Mouse (Mus musculus) stomach, postnatal 0 days (tissue): ENCODE data around the gene Iqschfp. TPM values are rescaled to one million over a fixed set of nuclear protein-coding genes. Genes with fewer than 3 reads are reported as not detected.

ENCODE experiments used
- ATAC-seq: fragments of 200-750 bp; cut with Nextera tagmentation; 2 replicates; pipeline ENCODE4 v1.8.0; 2017; ENCODE audit not compliant: low FRiP score, low TSS enrichment
- DNase-seq: peaks from one replicate; pipeline ENCODE4 v3.0.0-alpha.2; 2016; ENCODE audit warnings: low spot score
- H3K27ac ChIP-seq: fragments of 300-500 bp; sonication (generic); replicated peaks from 2 replicates; pipeline ENCODE4 v1.5.1; 2014; ENCODE audit warnings: mild to moderate bottlenecking, control low read depth
- H3K27me3 ChIP-seq: fragments of 300-500 bp; sonication (generic); 2 replicates; pipeline ENCODE4 v1.6.1; 2014; ENCODE audit warnings: low read length; ENCODE audit not compliant: control insufficient read depth, insufficient read depth
- H3K36me3 ChIP-seq: fragments of 300-500 bp; sonication (generic); 2 replicates; pipeline ENCODE4 v1.6.1; 2014; ENCODE audit warnings: low read length, mixed read lengths; ENCODE audit not compliant: control insufficient read depth, insufficient read depth
- H3K4me1 ChIP-seq: fragments of 300-500 bp; sonication (generic); replicated peaks from 2 replicates; pipeline ENCODE4 v1.6.1; 2014; ENCODE audit warnings: antibody characterized with exemption; ENCODE audit not compliant: control insufficient read depth, insufficient read depth
- H3K4me2 ChIP-seq: fragments of 300-500 bp; sonication (generic); replicated peaks from 2 replicates; pipeline ENCODE4 v1.6.1; 2014; ENCODE audit warnings: low read depth, mild to moderate bottlenecking, control low read depth, moderate library complexity
- H3K4me3 ChIP-seq: fragments of 300-500 bp; sonication (generic); 2 replicates; pipeline ENCODE4 v1.5.1; 2014; ENCODE audit warnings: low read depth, low read length, control low read depth
- H3K9ac ChIP-seq: fragments of 300-500 bp; sonication (generic); 2 replicates; pipeline ENCODE4 v1.6.1; 2014; ENCODE audit warnings: mild to moderate bottlenecking, low read length, control low read depth, mixed read lengths
- H3K9me3 ChIP-seq: fragments of 300-500 bp; sonication (generic); 2 replicates; pipeline ENCODE4 v1.6.1; 2016; ENCODE audit warnings: low read length; ENCODE audit not compliant: control insufficient read depth
- CTCF ChIP-seq: IDR thresholded peaks from 2 replicates; pipeline ENCODE4 v1.5.1; 2016; ENCODE audit warnings: antibody characterized with exemption, low read depth, mild to moderate bottlenecking, moderate library complexity
- EP300 ChIP-seq: optimal IDR thresholded peaks from 2 replicates; pipeline ENCODE3; 2016; ENCODE audit warnings: antibody characterized with exemption
- WGBS: fragments of 180-500 bp; shearing (Covaris S2); extraction: QIAGEN DNeasy Blood & Tissue Kit; methylation state at CpG from one replicate; pipeline ENCODE4 v1.1.7; 2014; 5-methylcytosine and 5-hydroxymethylcytosine counted together
- polyA plus RNA-seq: library from polyadenylated mRNA; unstranded; fragments of >200 nt; fragmentation: Nextera tagmentation; extraction: Ambion mirVana; gene quantifications from 2 replicates; pipeline ENCODE4 v1.2.1, GENCODE M21; 2015

Iqschfp gene
- polyA plus RNA-seq, 1 experiment from 2014 or later = 0.08 TPM

- H3K36me3 ChIP-seq = no peaks in the 10 kb centered on the region
- WGBS = 69% methylated on average over 7 of the region's 7 CpGs
- DNase-seq (no peak), ATAC-seq (no peak)
- H3K9ac ChIP-seq = no peak overlapping the region
- H3K9me3 ChIP-seq = no peaks in the 10 kb centered on the region
- no peak for TF ChIP-seq EP300
- TF ChIP-seq CTCF = no peak
- no peak overlapping the region for H3K4me3 ChIP-seq
- H3K27me3 ChIP-seq = no peaks in the 10 kb centered on the region
- no peaks in the 10 kb centered on the region for H3K4me1 ChIP-seq
- H3K27ac ChIP-seq = no peak overlapping the region
- no peak overlapping the region for H3K4me2 ChIP-seq
Measured at GRCm38 (mm10) chr3:68476336-68476735, 584.3 kb downstream of the Iqschfp start.

- ATAC-seq = peak; percentile 24; the same call in 1 of the 2 replicates
- DNase-seq = no peak
- H3K27ac ChIP-seq = peak overlapping the region; percentile 71
Measured at GRCm38 (mm10) chr3:68477478-68477877, 585.4 kb downstream of the Iqschfp start.

GRCm38 (mm10) chr3:68479266-68479665 is 587.2 kb downstream of the Iqschfp start:
- no peak overlapping the region for H3K27ac ChIP-seq
- ATAC-seq (no peak), DNase-seq (no peak)
- H3K27me3 ChIP-seq = no peaks in the 10 kb centered on the region
- 75% methylated on average over 6 of the region's 6 CpGs for WGBS
- no peak overlapping the region for H3K9ac ChIP-seq
- no peaks in the 10 kb centered on the region for H3K36me3 ChIP-seq
- no peak overlapping the region for H3K4me3 ChIP-seq
- H3K4me2 ChIP-seq = no peak overlapping the region
- no peaks in the 10 kb centered on the region for H3K9me3 ChIP-seq
- no peaks in the 10 kb centered on the region for H3K4me1 ChIP-seq
- TF ChIP-seq CTCF (no peak), EP300 (no peak)

More at GRCm38 (mm10) chr3:68477478-68477877, 585.4 kb downstream of the Iqschfp start:
- Histone ChIP-seq H3K27me3 (no peaks in the 10 kb centered on the region), H3K4me1 (no peaks in the 10 kb centered on the region), H3K9me3 (no peaks in the 10 kb centered on the region), H3K9ac (no peak overlapping the region), H3K4me3 (no peak overlapping the region), H3K36me3 (no peaks in the 10 kb centered on the region), H3K4me2 (no peak overlapping the region)
- WGBS = 54% methylated on average over 2 of the region's 2 CpGs
- no peak for TF ChIP-seq CTCF
- TF ChIP-seq EP300 = no peak

- no peak overlapping the region for H3K9ac ChIP-seq
- TF ChIP-seq EP300 = no peak
- TF ChIP-seq CTCF = no peak
- H3K9me3 ChIP-seq = no peaks in the 10 kb centered on the region
- WGBS = 89% methylated on average over 3 of the region's 3 CpGs
- H3K4me2 ChIP-seq = no peak overlapping the region
- no peaks in the 10 kb centered on the region for H3K36me3 ChIP-seq
- no peak for ATAC-seq
- no peak for DNase-seq
- H3K4me1 ChIP-seq = no peaks in the 10 kb centered on the region
- no peaks in the 10 kb centered on the region for H3K27me3 ChIP-seq
- no peak overlapping the region for H3K27ac ChIP-seq
- no peak overlapping the region for H3K4me3 ChIP-seq
Measured at GRCm38 (mm10) chr3:68483517-68483916, 591.5 kb downstream of the Iqschfp start.

- Histone ChIP-seq H3K27ac (no peak overlapping the region), H3K36me3 (no peaks in the 10 kb centered on the region), H3K9me3 (no peaks in the 10 kb centered on the region), H3K9ac (no peak overlapping the region), H3K4me2 (no peak overlapping the region), H3K4me3 (no peak overlapping the region), H3K4me1 (no peaks in the 10 kb centered on the region), H3K27me3 (no peaks in the 10 kb centered on the region)
- DNase-seq (no peak), ATAC-seq (no peak)
- WGBS = 87% methylated on average over 9 of the region's 9 CpGs
- no peak for TF ChIP-seq EP300
Measured at GRCm38 (mm10) chr3:68484021-68484420, 592.0 kb downstream of the Iqschfp start.

- Histone ChIP-seq H3K4me1 (no peaks in the 10 kb centered on the region), H3K4me3 (no peak overlapping the region), H3K9ac (no peak overlapping the region), H3K9me3 (no peaks in the 10 kb centered on the region), H3K36me3 (no peaks in the 10 kb centered on the region), H3K4me2 (no peak overlapping the region), H3K27me3 (no peaks in the 10 kb centered on the region), H3K27ac (no peak overlapping the region)
- ATAC-seq = no peak
- no peak for DNase-seq
- WGBS = 83% methylated on average over 4 of the region's 4 CpGs
- TF ChIP-seq EP300 (no peak), CTCF (peak; percentile 26; the same call in 1 of the 2 replicates)
Measured at GRCm38 (mm10) chr3:68484561-68484960, 592.5 kb downstream of the Iqschfp start.
